Mouse (Mus musculus) pancreas, adult 10 weeks (tissue): Measurements from ENCODE around the gene Mrps36. TPM values are rescaled to one million over a fixed set of nuclear protein-coding genes. Genes with fewer than 3 reads are reported as not detected.

Experiments
- polyA plus RNA-seq: library from polyadenylated mRNA; stranded (reverse); fragments of 350-450 nt; fragmentation: Illumina TruSeq; extraction: RNeasy Lipid Tissue Mini Kit (QIAGEN cat#74804); gene quantifications from one replicate; pipeline ENCODE4 v1.2.3, GENCODE M21; 2015; ENCODE audit warnings: low read depth, low replicate concordance; ENCODE audit not compliant: insufficient read depth

The Mrps36 gene
- 11.8 TPM for polyA plus RNA-seq

DNA sequence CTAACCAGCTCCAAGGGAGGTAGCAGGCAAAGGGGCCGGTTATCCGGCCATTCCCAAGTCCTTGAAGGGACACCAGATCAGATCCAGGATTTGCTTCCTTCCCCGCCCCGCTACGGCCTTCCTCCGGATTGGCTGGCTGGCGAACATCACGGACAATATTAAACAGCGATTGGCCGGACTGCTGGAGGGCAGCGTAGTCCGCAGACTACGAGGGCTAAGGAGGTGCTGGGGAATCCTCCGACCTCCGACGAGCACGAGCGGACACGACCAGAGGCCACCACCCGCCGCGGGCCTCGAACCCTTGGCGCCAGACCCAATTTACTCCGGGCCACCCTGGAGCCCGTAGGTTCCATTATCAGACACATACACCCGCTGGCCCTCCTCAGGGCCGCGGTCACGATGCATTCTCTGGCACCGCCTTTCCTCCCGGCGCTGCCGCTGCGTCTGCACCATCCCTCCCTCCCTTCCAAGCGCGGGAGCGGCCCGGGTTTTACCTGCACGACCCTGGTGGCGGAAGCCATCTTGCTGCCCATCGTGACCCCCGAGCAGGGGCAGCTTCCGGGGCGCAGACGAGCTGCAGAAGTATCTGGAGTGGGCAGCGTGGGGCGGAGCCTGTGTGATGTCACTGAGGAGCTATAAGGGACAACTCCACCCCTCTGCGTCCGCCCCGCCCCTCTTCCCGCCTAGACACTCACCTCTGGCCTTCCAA is at the start of gene Mrps36:
Gene Mrps36 (minus strand): TSS at position 624 of the 709 bp plus-strand sequence.

GRCm38 (mm10) chr13:100786414-100786867 is 42.0 kb upstream of the Mrps36 start, which contains the start of gene Ccnb1:
Ccnb1 (minus strand) TSS chr13:100786570.

GRCm38 (mm10) chr13:100775252-100776055 is 31.0 kb upstream of the Mrps36 start, which contains the start of gene Cenph:
Cenph (minus strand) TSS chr13:100775899.

GRCm38 (mm10) chr13:100730861-100731176 is 13.6 kb downstream of the Mrps36 start, which contains the start of gene Cdk7:
Cdk7 (minus strand) TSS chr13:100730939.

Other genes starting within 250 kb of the Mrps36 start
- 1.8 TPM for gene Ocln, start 191.9 kb downstream of the Mrps36 start, polyA plus RNA-seq
- gene Marveld2, start 127.7 kb downstream of the Mrps36 start, polyA plus RNA-seq: 2.8 TPM
- gene Ak6, start 93.7 kb downstream of the Mrps36 start, polyA plus RNA-seq: 13.9 TPM
- 5.6 TPM for gene Rad17, start 93.6 kb downstream of the Mrps36 start, polyA plus RNA-seq
- 1.8 TPM for gene Taf9, start 93.1 kb downstream of the Mrps36 start, polyA plus RNA-seq
- gene Ccdc125, start 74.9 kb downstream of the Mrps36 start, polyA plus RNA-seq: 1.00 TPM
- gene Cdk7, start 13.7 kb downstream of the Mrps36 start, polyA plus RNA-seq: 7.1 TPM
- not detected for gene Cenph, start 31.2 kb upstream of the Mrps36 start, polyA plus RNA-seq
- gene Ccnb1, start 41.9 kb upstream of the Mrps36 start, polyA plus RNA-seq: not detected
- gene Slc30a5, start 88.8 kb upstream of the Mrps36 start, polyA plus RNA-seq: 14.0 TPM